Mouse (Mus musculus) heart, adult 2 months (tissue): ENCODE results near the gene Rex1bd.

Experiments
- CTCF ChIP-seq: fragments of 200-600 bp; IDR thresholded peaks from 2 replicates; pipeline ENCODE4 v1.8.1; 2022; ENCODE audit warnings: antibody characterized with exemption, mild to moderate bottlenecking, moderate library complexity
- EP300 ChIP-seq: fragments of 200-500 bp; IDR thresholded peaks from 2 replicates; pipeline ENCODE4 v1.6.1; 2011; ENCODE audit warnings: low read depth, low read length, control low read depth; ENCODE audit not compliant: insufficient read depth
- POLR2A ChIP-seq: fragments of 200-500 bp; IDR thresholded peaks from 2 replicates; pipeline ENCODE4 v1.6.1; 2011; ENCODE audit warnings: mild to moderate bottlenecking, low read depth, low read length, control low read depth; ENCODE audit not compliant: insufficient read depth

GRCm38 (mm10) chr8:70466305-70466704, 40.2 kb downstream of the Rex1bd start:
- TF ChIP-seq POLR2A (no peak), CTCF (no peak), EP300 (no peak)
